Mouse (Mus musculus) myocyte (in vitro differentiated cells): Measurements from ENCODE around the gene Tnk1. TPM values are rescaled to one million over a fixed set of nuclear protein-coding genes. Genes with fewer than 3 reads are reported as not detected.
A peak's percentile ranks its signal among the peaks of the same experiment; 100 is the strongest.

Experiments
- H3K27me3 ChIP-seq: one replicate; pipeline ENCODE4 v1.6.1; 2011; ENCODE audit not compliant: control insufficient read depth, insufficient read depth, insufficient read length
- H3K36me3 ChIP-seq: one replicate; pipeline ENCODE4 v1.6.1; 2011; ENCODE audit not compliant: control insufficient read depth, insufficient read depth
- H3K4me2 ChIP-seq: one replicate; pipeline ENCODE4 v1.6.1; 2011; ENCODE audit warnings: low read depth, control low read depth
- H3K4me3 ChIP-seq: one replicate; pipeline ENCODE4 v1.5.1; 2011; ENCODE audit warnings: mild to moderate bottlenecking, control low read depth, moderate library complexity
- H3K79me2 ChIP-seq: one replicate; pipeline ENCODE4 v1.6.1; 2011; ENCODE audit not compliant: control insufficient read depth, insufficient read depth
- H3ac ChIP-seq: one replicate; pipeline ENCODE4 v1.6.1; 2011; ENCODE audit not compliant: control insufficient read depth, insufficient read length
- CEBPB ChIP-seq: IDR thresholded peaks from 2 replicates; pipeline ENCODE4 v1.6.1; 2011; ENCODE audit warnings: mild to moderate bottlenecking, moderate library complexity; ENCODE audit not compliant: poor library complexity, insufficient read depth, severe bottlenecking
- E2F4 ChIP-seq: IDR thresholded peaks from one replicate; pipeline ENCODE4 v1.6.1; 2011; ENCODE audit warnings: mild to moderate bottlenecking, control low read depth, moderate library complexity; ENCODE audit not compliant: insufficient read depth
- MAX ChIP-seq: IDR thresholded peaks from one replicate; pipeline ENCODE4 v1.6.1; 2011; ENCODE audit warnings: low read depth, mild to moderate bottlenecking, control low read depth
- MYOD1 ChIP-seq, 3 experiments: IDR thresholded peaks; one replicate each; pipeline ENCODE4 v1.6.1; 2011; ENCODE audit warnings: control low read depth in 2 of 3, low read depth in 2 of 3, mild to moderate bottlenecking in 2 of 3, moderate library complexity in 1 of 3; ENCODE audit not compliant: insufficient read length in 2 of 3, control insufficient read depth in 1 of 3
- MYOG ChIP-seq, 3 experiments: IDR thresholded peaks; one replicate each; pipeline ENCODE4 v1.6.1; 2011; ENCODE audit warnings: control low read depth in 2 of 3, low read depth in 2 of 3, mild to moderate bottlenecking in 2 of 3; ENCODE audit not compliant: insufficient read length in 2 of 3, control insufficient read depth in 1 of 3, insufficient read depth in 1 of 3
- POLR2A ChIP-seq: IDR thresholded peaks from one replicate; pipeline ENCODE4 v1.6.1; 2011; ENCODE audit warnings: low read depth, mild to moderate bottlenecking, control low read depth, moderate library complexity; ENCODE audit not compliant: insufficient read length
- POLR2AphosphoS2 ChIP-seq: IDR thresholded peaks from one replicate; pipeline ENCODE4 v1.6.1; 2011; ENCODE audit warnings: low read depth, control low read depth; ENCODE audit not compliant: insufficient read length
- REST ChIP-seq: IDR thresholded peaks from one replicate; pipeline ENCODE4 v1.6.1; 2011; ENCODE audit warnings: mild to moderate bottlenecking, control low read depth, moderate library complexity; ENCODE audit not compliant: insufficient read depth, insufficient read length
- SRF ChIP-seq: IDR thresholded peaks from one replicate; pipeline ENCODE4 v1.6.1; 2011; ENCODE audit warnings: low read depth; ENCODE audit not compliant: control insufficient read depth, insufficient read length
- TCF12 ChIP-seq: IDR thresholded peaks from one replicate; pipeline ENCODE4 v1.6.1; 2011; ENCODE audit warnings: mild to moderate bottlenecking, control low read depth; ENCODE audit not compliant: poor library complexity, insufficient read depth, severe bottlenecking
- TCF3 ChIP-seq: IDR thresholded peaks from one replicate; pipeline ENCODE4 v1.6.1; 2011; ENCODE audit warnings: low read depth, control low read depth; ENCODE audit not compliant: insufficient read length
- USF1 ChIP-seq: IDR thresholded peaks from one replicate; pipeline ENCODE4 v1.6.1; 2011; ENCODE audit warnings: low read depth, mild to moderate bottlenecking, control low read depth, moderate library complexity
- polyA plus RNA-seq: library from polyadenylated mRNA; unstranded; fragments of >200 nt; fragmentation: generic; extraction: Trizol; gene quantifications from one replicate; pipeline ENCODE4 v1.2.1, GENCODE M21; 2012; ENCODE audit warnings: missing spikeins

The Tnk1 gene
- polyA plus RNA-seq, 1 experiment, result not detected

DNA sequence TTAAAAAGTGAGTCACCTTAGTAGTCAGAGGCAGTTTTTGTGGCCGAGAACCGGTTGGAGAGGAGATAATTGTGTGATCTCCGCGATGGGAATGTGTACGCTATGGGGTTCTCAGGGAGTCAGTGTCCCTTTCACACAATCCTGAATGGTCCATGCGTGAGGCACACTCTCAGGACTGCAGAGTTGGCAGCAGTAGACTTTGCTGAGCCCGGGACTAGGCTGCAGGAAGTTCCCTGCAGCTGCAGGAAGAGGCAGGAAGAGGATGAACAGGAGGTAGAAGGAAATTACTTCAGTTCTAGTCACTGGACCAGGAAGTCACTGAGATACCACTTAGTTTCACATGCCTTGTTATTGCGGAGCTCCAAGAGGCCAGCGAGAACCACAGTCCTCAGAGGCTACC is 9.4 kb downstream of the Tnk1 start:
- TF ChIP-seq REST (no peak), POLR2AphosphoS2 (no peak), MYOD1 (IDR thresholded peaks at IDR 0.05; ENCODE audit: control insufficient read depth in 1 of 3, insufficient read length in 2 of 3, low read depth in 2 of 3) (no peak), POLR2A (no peak), SRF (no peak), MAX (no peak), CEBPB (no peak), E2F4 (no peak), TCF3 (no peak), USF1 (no peak), TCF12 (no peak), MYOG (IDR thresholded peaks at IDR 0.05; ENCODE audit: control insufficient read depth in 1 of 3, insufficient read depth in 1 of 3, insufficient read length in 2 of 3, low read depth in 2 of 3) (no peak)
- no peak overlapping the region for H3K4me3 ChIP-seq
- H3K4me2 ChIP-seq, result no peak overlapping the region
- H3ac ChIP-seq, result no peak overlapping the region
- H3K36me3 ChIP-seq, result peaks cover 12% of the 10 kb centered on the region
- peaks cover 9% of the 10 kb centered on the region for H3K79me2 ChIP-seq
- no peaks in the 10 kb centered on the region for H3K27me3 ChIP-seq

GRCm38 (mm10) chr11:69848021-69848420 is 10.5 kb downstream of the Tnk1 start:
- no peaks in the 10 kb centered on the region for H3K27me3 ChIP-seq
- peaks cover 12% of the 10 kb centered on the region for H3K36me3 ChIP-seq
- no peak overlapping the region for H3ac ChIP-seq
- H3K4me3 ChIP-seq, result peak overlapping the region; percentile 97
- peak overlapping the region; percentile 98 for H3K4me2 ChIP-seq
- peaks cover 9% of the 10 kb centered on the region for H3K79me2 ChIP-seq
- TF ChIP-seq MAX (no peak), POLR2AphosphoS2 (no peak), POLR2A (no peak), TCF3 (no peak), CEBPB (no peak), TCF12 (no peak), MYOD1 (IDR thresholded peaks at IDR 0.05; ENCODE audit: control insufficient read depth in 1 of 3, insufficient read length in 2 of 3, low read depth in 2 of 3) (no peak), SRF (no peak), MYOG (IDR thresholded peaks at IDR 0.05; ENCODE audit: control insufficient read depth in 1 of 3, insufficient read depth in 1 of 3, insufficient read length in 2 of 3, low read depth in 2 of 3) (no peak), E2F4 (no peak), REST (no peak), USF1 (no peak)

GRCm38 (mm10) chr11:69846738-69847688 is 11.5 kb downstream of the Tnk1 start:
- TF ChIP-seq POLR2A (peak; percentile 21), MYOD1 (IDR thresholded peaks at IDR 0.05; ENCODE audit: control insufficient read depth in 1 of 3, insufficient read length in 2 of 3, low read depth in 2 of 3) (no peak), TCF12 (no peak), MYOG (IDR thresholded peaks at IDR 0.05; ENCODE audit: control insufficient read depth in 1 of 3, insufficient read depth in 1 of 3, insufficient read length in 2 of 3, low read depth in 2 of 3) (no peak)
- peaks cover 12% of the 10 kb centered on the region for H3K36me3 ChIP-seq
- peak overlapping the region; percentile 97 for H3K4me3 ChIP-seq
- H3K79me2 ChIP-seq, result peaks cover 9% of the 10 kb centered on the region
- H3K4me2 ChIP-seq, result peak overlapping the region; percentile 98
- H3ac ChIP-seq, result peak overlapping the region; percentile 40
- H3K27me3 ChIP-seq, result no peaks in the 10 kb centered on the region

DNA sequence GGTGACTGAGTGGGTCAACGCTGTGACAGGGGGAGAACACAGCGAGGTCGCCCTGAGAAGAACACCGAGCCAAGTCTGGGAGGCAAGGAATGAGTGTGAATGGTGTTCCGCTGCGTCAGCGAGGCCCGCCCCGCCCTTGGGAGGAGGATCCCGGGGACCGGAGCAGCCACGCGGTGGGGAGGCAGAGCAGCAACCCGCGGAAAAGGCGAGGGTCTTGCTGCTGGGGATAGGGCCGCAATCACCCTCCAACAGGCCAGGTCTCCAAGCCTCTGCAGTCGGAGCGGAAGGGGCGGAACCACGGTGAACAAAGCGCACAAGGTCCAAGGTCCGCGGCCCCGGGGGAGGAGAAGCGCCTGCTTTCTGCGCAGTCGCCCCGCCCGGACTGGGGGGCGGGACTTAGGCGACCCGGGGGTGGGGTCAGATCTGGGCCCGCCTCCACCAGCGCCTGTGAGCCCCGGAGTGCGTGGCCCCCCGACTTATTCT is 12.3 kb downstream of the Tnk1 start, which contains the start of gene Plscr3:
Gene Plscr3, plus strand, starts transcription at position 179 of the 483 bp plus-strand sequence.
- TF ChIP-seq TCF12, result no peak
- peak; percentile 25 for TF ChIP-seq MAX
- TF ChIP-seq POLR2AphosphoS2, result peak; percentile 92
- TF ChIP-seq MYOD1 (IDR thresholded peaks at IDR 0.05; ENCODE audit: control insufficient read depth in 1 of 3, insufficient read length in 2 of 3, low read depth in 2 of 3), result no peak
- no peak for TF ChIP-seq USF1
- no peak for TF ChIP-seq REST
- no peak for TF ChIP-seq MYOG (IDR thresholded peaks at IDR 0.05; ENCODE audit: control insufficient read depth in 1 of 3, insufficient read depth in 1 of 3, insufficient read length in 2 of 3, low read depth in 2 of 3)
- peak; percentile 88 for TF ChIP-seq POLR2A
- no peak for TF ChIP-seq E2F4
- peak within 1 kb of the TSS; percentile 97 for H3K4me3 ChIP-seq
- peak within 1 kb of the TSS; percentile 98 for H3K4me2 ChIP-seq
- H3K27me3 ChIP-seq, result no peaks in the 10 kb centered on the region
- peaks cover 12% of the 10 kb centered on the region for H3K36me3 ChIP-seq
- H3K79me2 ChIP-seq, result peaks cover 9% of the 10 kb centered on the region
- peak within 1 kb of the TSS; percentile 40 for H3ac ChIP-seq

DNA sequence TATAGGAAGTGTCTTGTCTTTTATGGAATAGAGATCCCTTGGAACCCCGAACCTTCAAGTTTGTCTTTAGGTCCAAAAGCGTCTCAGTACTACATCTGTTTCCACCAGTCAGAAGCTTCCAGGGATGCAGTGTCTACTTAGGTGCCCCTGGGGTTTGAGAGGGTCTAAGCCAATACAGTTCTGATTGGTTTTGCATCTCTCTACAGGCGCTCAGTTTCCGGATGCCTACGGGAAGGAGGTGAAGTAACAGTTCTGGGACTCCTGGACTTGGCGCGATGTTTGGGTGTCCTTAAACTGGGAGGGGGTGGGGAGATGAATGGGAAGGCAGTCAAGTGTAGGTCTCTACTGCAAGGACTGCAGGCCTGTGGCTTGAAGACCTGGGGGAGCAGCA is 19.8 kb downstream of the Tnk1 start:
- Histone ChIP-seq H3ac (peak overlapping the region; percentile 84), H3K36me3 (no peaks in the 10 kb centered on the region), H3K27me3 (no peaks in the 10 kb centered on the region), H3K79me2 (no peaks in the 10 kb centered on the region), H3K4me3 (peak overlapping the region; percentile 39), H3K4me2 (peak overlapping the region; percentile 85)
- TF ChIP-seq USF1 (no peak), MAX (no peak), TCF3 (no peak), TCF12 (no peak), MYOD1 (IDR thresholded peaks at IDR 0.05; ENCODE audit: control insufficient read depth in 1 of 3, insufficient read length in 2 of 3, low read depth in 2 of 3) (no peak), MYOG (IDR thresholded peaks at IDR 0.05; ENCODE audit: control insufficient read depth in 1 of 3, insufficient read depth in 1 of 3, insufficient read length in 2 of 3, low read depth in 2 of 3) (no peak), POLR2AphosphoS2 (no peak), E2F4 (no peak), REST (no peak), CEBPB (no peak), POLR2A (no peak), SRF (no peak)
